Mouse (Mus musculus): ENCODE data around the gene Fam209. TPM values are rescaled to one million over a fixed set of nuclear protein-coding genes. Genes with fewer than 3 reads are reported as not detected.

Gene Fam209
- not detected in 2 replicates for polyA plus RNA-seq (2015; fragmentation: Nextera tagmentation; extraction: Ambion mirVana)

- TF ChIP-seq EP300 (IDR thresholded peaks at IDR 0.05; ENCODE audit: low read depth) (no peak), CTCF (IDR thresholded peaks at IDR 0.05; ENCODE audit: low read depth) (no peak)
- no peaks in the 10 kb centered on the region for H3K9me3 ChIP-seq (ENCODE audit: low read length)
- H3K4me1 ChIP-seq (ENCODE audit: insufficient read depth), result peaks cover 2% of the 10 kb centered on the region; the same call in 1 of the 2 replicates
- 86% methylated on average over 11 of the region's 11 CpGs for WGBS (ENCODE audit: insufficient replicate concordance)
- H3K9ac ChIP-seq (replicated peaks), result no peak within 1 kb of the TSS
- DNase-seq (no peak), ATAC-seq (no peak)
- peaks cover 26% of the 10 kb centered on the region for H3K36me3 ChIP-seq (replicated peaks; ENCODE audit: insufficient read depth, low read length)
- H3K4me2 ChIP-seq (ENCODE audit: low read depth, low read length), result no peak within 1 kb of the TSS
- H3K4me3 ChIP-seq (ENCODE audit: low read depth, low read length), result no peak within 1 kb of the TSS
- H3K27ac ChIP-seq (ENCODE audit: low read depth), result no peak within 1 kb of the TSS
- H3K27me3 ChIP-seq (ENCODE audit: insufficient read depth, low read length), result no peaks in the 10 kb centered on the region
Observed at GRCm38 (mm10) chr2:172472318-172472717, at the start of gene Fam209. Fam209 (plus strand) TSS chr2:172472520.

DNA sequence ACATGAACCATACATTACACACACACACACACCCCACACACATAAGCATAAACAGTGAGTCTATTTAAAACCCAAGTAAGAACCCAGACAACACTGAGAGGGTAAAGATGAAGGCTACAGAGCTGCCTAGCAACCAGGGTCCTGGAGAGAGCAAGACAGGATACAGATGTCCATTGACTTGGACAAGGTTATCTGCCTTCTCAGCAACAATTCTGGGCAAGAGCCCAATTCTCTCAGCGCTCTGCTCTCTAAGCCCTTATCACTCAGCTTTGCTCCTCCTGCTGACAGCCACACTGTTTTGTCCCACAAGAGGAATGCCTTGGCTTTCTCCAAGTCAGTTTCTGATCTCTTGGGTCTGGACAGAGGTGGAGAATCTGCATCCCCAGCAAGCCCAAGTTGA is 41.7 kb upstream of the Fam209 start:
- H3K9ac ChIP-seq (replicated peaks), result no peak overlapping the region
- no peaks in the 10 kb centered on the region for H3K9me3 ChIP-seq (ENCODE audit: low read length)
- H3K4me2 ChIP-seq (ENCODE audit: low read depth, low read length), result no peak overlapping the region
- ATAC-seq, result peak; percentile 76
- 50% methylated on average over 1 of the region's 1 CpGs for WGBS (ENCODE audit: insufficient replicate concordance)
- H3K4me1 ChIP-seq (ENCODE audit: insufficient read depth), result no peaks in the 10 kb centered on the region
- H3K27me3 ChIP-seq (ENCODE audit: insufficient read depth, low read length), result no peaks in the 10 kb centered on the region
- no peak overlapping the region for H3K27ac ChIP-seq (ENCODE audit: low read depth)
- DNase-seq, result no peak
- H3K36me3 ChIP-seq (replicated peaks; ENCODE audit: insufficient read depth, low read length), result no peaks in the 10 kb centered on the region
- no peak overlapping the region for H3K4me3 ChIP-seq (ENCODE audit: low read depth, low read length)
- peak; percentile 26; the same call in 1 of the 2 replicates for TF ChIP-seq CTCF (IDR thresholded peaks at IDR 0.05; ENCODE audit: low read depth)
- no peak for TF ChIP-seq EP300 (IDR thresholded peaks at IDR 0.05; ENCODE audit: low read depth)

GRCm38 (mm10) chr2:172433746-172434145 is 38.6 kb upstream of the Fam209 start:
- Histone ChIP-seq H3K27ac (ENCODE audit: low read depth) (no peak overlapping the region), H3K9ac (replicated peaks) (no peak overlapping the region), H3K4me3 (ENCODE audit: low read depth, low read length) (no peak overlapping the region), H3K27me3 (ENCODE audit: insufficient read depth, low read length) (no peaks in the 10 kb centered on the region), H3K4me2 (ENCODE audit: low read depth, low read length) (peak overlapping the region; percentile 30; the same call in 1 of the 2 replicates), H3K36me3 (replicated peaks; ENCODE audit: insufficient read depth, low read length) (no peaks in the 10 kb centered on the region), H3K9me3 (ENCODE audit: low read length) (no peaks in the 10 kb centered on the region), H3K4me1 (ENCODE audit: insufficient read depth) (0 out of 2 replicates have a peak, but pooled peaks cover 5% of the 10 kb centered on the region)
- 33% methylated on average over 5 of the region's 5 CpGs for WGBS (ENCODE audit: insufficient replicate concordance)
- ATAC-seq (peak; percentile 38), DNase-seq (no peak)
- no peak for TF ChIP-seq CTCF (IDR thresholded peaks at IDR 0.05; ENCODE audit: low read depth)
- no peak for TF ChIP-seq EP300 (IDR thresholded peaks at IDR 0.05; ENCODE audit: low read depth)

- peaks cover 23% of the 10 kb centered on the region for H3K4me1 ChIP-seq (ENCODE audit: insufficient read depth)
- no peak for DNase-seq
- no peaks in the 10 kb centered on the region for H3K36me3 ChIP-seq (replicated peaks; ENCODE audit: insufficient read depth, low read length)
- peak overlapping the region; percentile 44 for H3K27ac ChIP-seq (ENCODE audit: low read depth)
- no peak overlapping the region for H3K4me2 ChIP-seq (ENCODE audit: low read depth, low read length)
- no peak for ATAC-seq
- 28% methylated on average over 16 of the region's 16 CpGs for WGBS (ENCODE audit: insufficient replicate concordance)
- no peaks in the 10 kb centered on the region for H3K9me3 ChIP-seq (ENCODE audit: low read length)
- H3K4me3 ChIP-seq (ENCODE audit: low read depth, low read length), result no peak overlapping the region
- no peak overlapping the region for H3K9ac ChIP-seq (replicated peaks)
- TF ChIP-seq EP300 (IDR thresholded peaks at IDR 0.05; ENCODE audit: low read depth), result no peak
- no peaks in the 10 kb centered on the region for H3K27me3 ChIP-seq (ENCODE audit: insufficient read depth, low read length)
Observed at GRCm38 (mm10) chr2:172437371-172437952, 34.9 kb upstream of the Fam209 start.

- peak; percentile 95 for ATAC-seq
- peak; percentile 99 for DNase-seq
- Histone ChIP-seq H3K27ac (ENCODE audit: low read depth) (peak within 1 kb of the TSS; percentile 91), H3K36me3 (replicated peaks; ENCODE audit: insufficient read depth, low read length) (peaks cover 8% of the 10 kb centered on the region; the same call in 1 of the 2 replicates), H3K4me3 (ENCODE audit: low read depth, low read length) (peak within 1 kb of the TSS; percentile 79), H3K27me3 (ENCODE audit: insufficient read depth, low read length) (no peaks in the 10 kb centered on the region), H3K4me1 (ENCODE audit: insufficient read depth) (peaks cover 26% of the 10 kb centered on the region), H3K9ac (replicated peaks) (peak within 1 kb of the TSS; percentile 89), H3K9me3 (ENCODE audit: low read length) (no peaks in the 10 kb centered on the region), H3K4me2 (ENCODE audit: low read depth, low read length) (peak within 1 kb of the TSS; percentile 90)
- 3% methylated on average over 35 of the region's 35 CpGs for WGBS (ENCODE audit: insufficient replicate concordance)
- TF ChIP-seq EP300 (IDR thresholded peaks at IDR 0.05; ENCODE audit: low read depth) (peak; percentile 77), CTCF (IDR thresholded peaks at IDR 0.05; ENCODE audit: low read depth) (peak; percentile 18; the same call in 1 of the 2 replicates)
Observed at GRCm38 (mm10) chr2:172439843-172440639, 32.3 kb upstream of the Fam209 start, which contains the start of gene Rtf2. Rtf2 (plus strand) TSS chr2:172440556.

DNA sequence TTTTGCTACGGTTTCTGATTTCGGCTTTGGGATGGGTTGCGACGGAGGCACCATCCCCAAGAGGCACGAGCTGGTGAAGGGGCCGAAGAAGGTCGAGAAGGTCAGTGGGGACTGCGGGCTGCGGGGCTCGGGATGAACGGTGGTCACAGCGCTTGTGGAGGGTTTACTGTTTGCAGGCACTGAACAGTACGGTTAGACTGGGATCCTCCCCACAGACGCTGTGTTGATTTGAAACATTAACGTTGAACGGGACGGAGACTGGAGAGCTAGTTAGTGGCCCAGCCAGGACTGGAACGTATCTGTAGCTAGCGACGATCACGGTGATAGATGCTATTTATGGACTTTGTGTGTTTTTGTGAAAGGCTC is 31.7 kb upstream of the Fam209 start:
- TF ChIP-seq EP300 (IDR thresholded peaks at IDR 0.05; ENCODE audit: low read depth), result no peak
- TF ChIP-seq CTCF (IDR thresholded peaks at IDR 0.05; ENCODE audit: low read depth), result no peak
- WGBS (ENCODE audit: insufficient replicate concordance), result under 1% methylated on average over 21 of the region's 21 CpGs
- H3K9ac ChIP-seq (replicated peaks), result peak overlapping the region; percentile 89
- no peak for DNase-seq
- peak overlapping the region; percentile 91 for H3K27ac ChIP-seq (ENCODE audit: low read depth)
- H3K27me3 ChIP-seq (ENCODE audit: insufficient read depth, low read length), result no peaks in the 10 kb centered on the region
- H3K9me3 ChIP-seq (ENCODE audit: low read length), result no peaks in the 10 kb centered on the region
- H3K4me2 ChIP-seq (ENCODE audit: low read depth, low read length), result peak overlapping the region; percentile 90
- H3K4me1 ChIP-seq (ENCODE audit: insufficient read depth), result peaks cover 26% of the 10 kb centered on the region
- H3K36me3 ChIP-seq (replicated peaks; ENCODE audit: insufficient read depth, low read length), result peaks cover 12% of the 10 kb centered on the region
- peak overlapping the region; percentile 79 for H3K4me3 ChIP-seq (ENCODE audit: low read depth, low read length)
- ATAC-seq, result peak; percentile 58
